Mouse (Mus musculus): Measurements from ENCODE around the gene Cyb5rl. TPM values are rescaled to one million over a fixed set of nuclear protein-coding genes. Genes with fewer than 3 reads are reported as not detected.

The Cyb5rl gene
- total RNA-seq, 1 experiment from 2014 or later = 6.2 TPM

GRCm38 (mm10) chr4:107127901-107128669 is 61.3 kb downstream of the Cyb5rl start:
- no peak for ATAC-seq (replicated peaks in 1 of 2; ENCODE audit: insufficient read depth in 1 of 2, low FRiP score in 2 of 2, low TSS enrichment in 1 of 2, low read depth in 1 of 2, poor library complexity in 2 of 2, severe bottlenecking in 2 of 2)

GRCm38 (mm10) chr4:107129373-107129772 is 62.6 kb downstream of the Cyb5rl start:
- no peak for ATAC-seq (replicated peaks in 1 of 2; ENCODE audit: insufficient read depth in 1 of 2, low FRiP score in 2 of 2, low TSS enrichment in 1 of 2, low read depth in 1 of 2, poor library complexity in 2 of 2, severe bottlenecking in 2 of 2)

- ATAC-seq (replicated peaks in 1 of 2; ENCODE audit: insufficient read depth in 1 of 2, low FRiP score in 2 of 2, low TSS enrichment in 1 of 2, low read depth in 1 of 2, poor library complexity in 2 of 2, severe bottlenecking in 2 of 2) = no peak
Observed at GRCm38 (mm10) chr4:107130534-107130933, 63.7 kb downstream of the Cyb5rl start.

- ATAC-seq (replicated peaks in 1 of 2; ENCODE audit: insufficient read depth in 1 of 2, low FRiP score in 2 of 2, low TSS enrichment in 1 of 2, low read depth in 1 of 2, poor library complexity in 2 of 2, severe bottlenecking in 2 of 2) = no peak
Observed at GRCm38 (mm10) chr4:107134891-107135290, 68.1 kb downstream of the Cyb5rl start.

- no peak for ATAC-seq (replicated peaks in 1 of 2; ENCODE audit: insufficient read depth in 1 of 2, low FRiP score in 2 of 2, low TSS enrichment in 1 of 2, low read depth in 1 of 2, poor library complexity in 2 of 2, severe bottlenecking in 2 of 2)
Observed at GRCm38 (mm10) chr4:107135663-107136062, 68.9 kb downstream of the Cyb5rl start.

- no peak for ATAC-seq (replicated peaks in 1 of 2; ENCODE audit: insufficient read depth in 1 of 2, low FRiP score in 2 of 2, low TSS enrichment in 1 of 2, low read depth in 1 of 2, poor library complexity in 2 of 2, severe bottlenecking in 2 of 2)
Observed at GRCm38 (mm10) chr4:107136531-107136930, 69.7 kb downstream of the Cyb5rl start.

Other genes starting within 250 kb of the Cyb5rl start
- gene Ssbp3, start 156.3 kb upstream of the Cyb5rl start, total RNA-seq (2017) = 47.4 and 51.3 TPM in 2 replicates
- 36.6 and 39.7 TPM in 2 replicates for gene Mrpl37, start 120 bp upstream of the Cyb5rl start, total RNA-seq (2017)
- gene Cdcp2, start 29.9 kb downstream of the Cyb5rl start, total RNA-seq (2017) = not detected in 2 replicates
- gene Tmem59, start 111.4 kb downstream of the Cyb5rl start, total RNA-seq (2017) = 165 and 184 TPM in 2 replicates
- 15.3 and 271 TPM in 2 replicates for gene Tceanc2, start 112.1 kb downstream of the Cyb5rl start, total RNA-seq (2017)
- 1.1 TPM in 1 of 2 replicates, not detected in the other for gene Ldlrad1, start 142.2 kb downstream of the Cyb5rl start, total RNA-seq (2017)
- gene Lrrc42, start 186.5 kb downstream of the Cyb5rl start, total RNA-seq (2017) = 9.1 and 11.2 TPM in 2 replicates
- gene Hspb11, start 186.6 kb downstream of the Cyb5rl start, total RNA-seq (2017) = 27.2 and 33.6 TPM in 2 replicates
- gene Dio1, start 240.2 kb downstream of the Cyb5rl start, total RNA-seq (2017) = not detected in 2 replicates
- gene Yipf1, start 247.4 kb downstream of the Cyb5rl start, total RNA-seq (2017) = 33.2 and 39.1 TPM in 2 replicates